Mouse (Mus musculus) ES-Bruce4 (cell line): ENCODE measurements around the gene Dab1.

Source experiments
- CTCF ChIP-seq: IDR thresholded peaks from one replicate; pipeline ENCODE4 v1.8.1; 2011; ENCODE audit warnings: low read depth, low read length
- EP300 ChIP-seq: IDR thresholded peaks from 2 replicates; pipeline ENCODE4 v1.6.1; 2011; ENCODE audit warnings: low read depth, low read length; ENCODE audit not compliant: insufficient read depth

GRCm38 (mm10) chr4:104766065-104766464 is 1146.9 kb downstream of the Dab1 start, which contains the start of gene C8b:
- TF ChIP-seq EP300 (no peak), CTCF (no peak)
